Mouse (Mus musculus): ENCODE measurements at regions not wholly inside any gene's neighbourhood (a gene's known extent, or its start where the extent isn't known, plus 50 kb on each side); places are given as distances from the start of the nearest gene placed in this dataset.

GRCm38 (mm10) chr3:133877310-133877709 lies 332.4 kb upstream of the Tet2 start:
- TF ChIP-seq CTCF (IDR thresholded peaks at IDR 0.05; ENCODE audit: low read depth) (no peak), EP300 (optimal IDR thresholded peaks at IDR 0.05) (no peak)

All from stomach, postnatal 0 days (tissue).